Mouse (Mus musculus): ENCODE measurements around the gene Btbd9.
"Not testable (repeated sequence)": the region's sequence is repeated elsewhere in the genome, so short reads cannot be mapped to it uniquely, and the experiment has no call there.

Btbd9 gene

GRCm38 (mm10) chr17:30575941-30576773 is at the start of gene Btbd9:
Btbd9 (minus strand) TSS chr17:30576488.
- DNase-seq (ENCODE audit: low read depth in 1 of 2, low spot score in 2 of 2), result peak; percentile 85 to 98

DNA sequence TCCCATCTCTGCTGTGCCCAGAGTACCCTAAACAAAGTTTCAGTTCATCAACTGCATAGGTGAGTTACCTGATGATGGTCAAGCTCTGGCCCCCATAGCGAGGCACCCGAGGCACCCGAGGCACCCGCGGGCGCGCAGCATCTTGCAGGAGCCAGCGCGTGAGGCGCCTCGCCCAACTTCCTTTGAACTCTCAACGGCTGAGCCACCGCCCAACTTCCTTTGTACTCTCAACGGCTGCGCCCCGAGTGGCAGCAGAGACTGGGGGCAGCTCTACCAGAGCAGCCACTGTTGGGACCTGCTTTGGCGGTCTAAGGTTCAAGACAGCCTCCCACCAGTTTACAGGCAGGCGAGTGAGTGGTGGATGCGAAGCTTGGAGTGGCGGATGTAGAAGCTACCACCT is 47.8 kb upstream of the Btbd9 start, which contains the start of gene Dnah8:
TSS of gene Dnah8 (plus strand) at position 223 of the 400 bp plus-strand sequence.
- DNase-seq (ENCODE audit: low read depth in 1 of 2, low spot score in 2 of 2), result not testable (repeated sequence)

DNA sequence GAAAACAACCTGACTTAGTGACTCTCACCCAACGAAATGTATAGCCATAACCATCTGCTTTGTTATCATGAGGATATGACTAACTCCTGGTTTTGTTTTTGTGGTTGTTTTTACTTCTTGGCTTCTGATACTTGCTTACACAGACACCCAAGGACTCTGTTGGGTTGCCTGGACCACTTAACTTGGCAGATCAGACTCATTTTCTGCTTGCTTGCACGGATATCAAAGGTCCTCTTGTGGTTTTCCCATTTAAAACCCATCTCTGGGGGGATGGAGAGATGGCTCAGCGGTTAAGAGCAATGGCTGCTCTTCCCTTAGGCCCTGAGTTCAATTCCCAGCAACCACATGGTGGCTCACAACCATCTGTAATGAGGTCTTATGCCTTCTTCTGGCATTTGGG is 46.9 kb upstream of the Btbd9 start:
- no peak for DNase-seq (ENCODE audit: low read depth in 1 of 2, low spot score in 2 of 2)

DNA sequence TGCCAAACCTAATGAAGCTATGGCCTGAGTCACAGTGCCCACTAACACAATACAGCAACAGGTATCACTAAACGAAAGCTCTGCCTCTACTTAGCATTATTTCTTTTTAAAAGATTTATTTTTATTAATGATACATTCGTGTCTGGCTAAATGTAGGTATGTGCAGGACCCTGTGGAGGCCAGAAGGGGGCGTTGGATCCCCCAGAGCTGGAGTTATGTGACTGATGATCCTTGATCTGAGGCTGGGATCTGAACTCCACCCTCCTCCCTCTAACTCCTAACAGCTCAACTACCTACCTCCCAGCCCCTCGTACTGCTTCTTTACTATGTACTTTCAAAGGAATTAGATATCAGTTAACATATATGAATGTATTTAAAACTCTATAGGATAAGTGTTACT is 45.2 kb upstream of the Btbd9 start:
- no peak for DNase-seq (ENCODE audit: low read depth in 1 of 2, low spot score in 2 of 2)

DNA sequence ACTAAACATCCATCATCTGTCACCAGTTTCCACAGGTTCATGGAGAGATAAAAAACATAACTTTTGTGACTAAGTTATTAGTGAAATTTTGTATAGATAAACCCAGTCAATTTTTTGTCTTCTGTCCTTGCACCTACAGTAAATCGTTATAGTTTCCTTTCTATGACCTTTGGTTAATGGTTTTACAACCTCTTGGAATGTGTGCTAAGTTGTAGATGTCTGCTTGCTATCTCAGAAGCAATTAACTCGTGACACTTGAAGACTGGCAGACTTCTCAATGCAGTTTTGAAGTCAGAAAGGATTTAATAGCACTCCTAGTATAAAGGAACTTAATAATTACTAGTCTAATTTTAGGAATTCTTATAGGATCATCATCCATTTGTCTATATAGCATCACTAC is 44.3 kb upstream of the Btbd9 start:
- DNase-seq (ENCODE audit: low read depth in 1 of 2, low spot score in 2 of 2), result no peak

DNA sequence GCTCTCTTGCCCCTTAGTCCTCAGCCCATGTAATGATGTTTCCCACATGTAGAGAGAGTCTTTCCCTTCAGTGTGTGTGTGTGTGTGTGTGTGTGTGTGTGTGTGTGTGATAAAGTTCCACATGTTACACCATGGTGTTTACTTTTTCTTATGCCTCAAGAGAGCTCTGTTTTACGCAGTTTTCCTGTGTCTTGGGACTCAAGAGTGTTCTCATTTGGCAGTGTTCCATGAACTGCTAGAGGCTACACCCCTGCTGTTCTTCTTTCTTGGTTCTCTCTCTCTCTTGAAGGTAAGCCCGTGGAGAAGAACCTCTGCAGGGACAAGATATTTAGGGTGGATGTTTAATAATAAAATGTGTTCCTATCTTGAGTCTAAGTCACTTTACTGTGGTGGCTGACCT is 42.9 kb upstream of the Btbd9 start:
- DNase-seq (ENCODE audit: low read depth in 1 of 2, low spot score in 2 of 2), result no peak

DNA sequence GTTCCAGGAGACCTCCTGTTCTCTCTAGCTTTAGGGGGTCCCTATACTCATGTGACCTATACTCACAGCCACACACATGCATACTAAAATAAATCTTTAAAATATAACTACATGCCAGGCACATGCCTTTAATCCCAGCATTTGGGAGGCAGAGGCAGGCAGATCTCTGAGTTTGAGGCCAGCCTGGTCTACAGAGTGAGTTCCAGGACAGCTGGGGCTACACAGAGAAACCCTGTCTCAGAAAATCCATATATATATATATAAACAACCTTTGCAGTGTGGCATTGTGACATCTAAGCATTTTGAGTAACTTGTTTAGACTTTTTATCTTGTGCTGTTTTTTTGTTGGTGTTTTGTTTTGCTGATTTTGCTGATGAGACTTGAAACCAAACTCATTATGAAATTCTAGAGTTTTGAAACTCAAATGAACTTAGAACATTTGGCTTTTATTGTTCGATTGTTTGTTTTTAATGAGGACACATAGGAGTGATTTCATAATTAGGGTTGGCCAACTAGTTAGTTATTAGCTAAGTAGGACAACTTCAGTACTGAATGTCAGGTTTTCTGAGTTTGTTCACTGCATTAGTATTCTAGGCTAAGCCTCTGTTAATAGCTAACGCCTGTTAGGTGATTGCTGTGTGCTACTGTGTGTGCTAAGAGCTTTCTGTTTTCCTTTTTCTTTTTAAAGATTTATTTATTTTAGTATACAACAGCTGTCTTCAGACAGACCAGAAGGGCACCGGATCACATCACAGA is 42.0 kb upstream of the Btbd9 start:
- DNase-seq (ENCODE audit: low read depth in 1 of 2, low spot score in 2 of 2), result no peak

GRCm38 (mm10) chr17:30616203-30616602 is 39.9 kb upstream of the Btbd9 start:
- no peak for DNase-seq (ENCODE audit: low read depth in 1 of 2, low spot score in 2 of 2)

DNA sequence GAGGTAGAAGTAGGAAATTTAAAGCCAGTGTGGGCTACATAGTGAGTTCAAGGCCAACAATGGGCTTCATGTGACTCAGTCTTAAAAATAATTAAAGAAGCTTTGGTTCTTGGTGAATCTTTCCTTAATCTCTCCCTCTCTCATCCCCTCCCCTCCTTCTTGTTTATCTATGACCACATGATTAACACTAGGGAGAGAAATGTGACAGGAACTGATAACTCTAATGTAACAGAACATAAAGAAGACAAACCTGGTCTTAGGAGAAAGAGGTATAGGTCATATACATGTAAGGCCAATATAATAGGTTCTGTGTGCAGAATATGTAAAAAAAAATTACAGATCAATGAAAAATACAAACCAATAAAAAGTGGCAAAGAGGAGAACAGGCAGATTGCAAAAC is 37.1 kb upstream of the Btbd9 start:
- no peak for DNase-seq (ENCODE audit: low read depth in 1 of 2, low spot score in 2 of 2)

DNA sequence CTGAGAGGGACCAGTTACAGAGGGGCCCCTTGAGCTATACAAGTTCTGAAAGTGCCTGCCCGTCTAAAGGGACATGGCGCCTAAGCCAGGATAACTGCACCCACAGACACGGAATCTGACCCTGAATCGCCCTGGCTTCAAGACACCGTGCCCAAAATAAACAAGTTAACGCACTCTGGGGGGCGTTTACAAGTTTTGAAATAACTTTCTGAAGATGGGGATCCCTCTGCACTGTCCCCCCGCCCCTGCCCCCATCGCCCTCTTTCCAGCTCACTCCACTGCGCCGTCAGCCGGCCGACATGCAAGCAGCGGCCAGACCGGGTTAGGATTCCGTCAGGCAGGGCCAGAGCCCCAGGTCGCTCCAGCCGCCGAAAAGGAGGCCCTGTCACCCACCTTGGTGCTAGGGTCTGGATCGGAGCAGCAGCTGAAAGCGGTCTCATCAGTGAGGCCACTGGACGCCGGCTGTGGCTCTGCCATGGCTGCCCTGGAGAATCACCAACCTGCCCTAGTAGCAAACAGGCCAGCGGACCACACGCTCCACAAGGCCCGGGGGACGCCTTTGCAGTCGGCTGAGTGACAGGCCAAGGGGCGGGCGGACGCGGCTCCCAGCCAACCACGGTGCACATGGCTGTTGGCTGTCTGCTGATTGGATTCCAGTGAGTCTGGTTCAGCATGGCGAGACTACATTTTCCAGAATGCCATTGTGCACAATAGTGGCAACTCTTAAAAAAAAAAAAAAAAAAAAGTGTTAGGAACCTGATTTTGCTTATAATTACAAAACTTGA is 36.0 kb upstream of the Btbd9 start:
- peak; percentile 94 to 96 for DNase-seq (ENCODE audit: low read depth in 1 of 2, low spot score in 2 of 2)

- no peak for DNase-seq (ENCODE audit: low read depth in 1 of 2, low spot score in 2 of 2)
Observed at GRCm38 (mm10) chr17:30611221-30612074, 35.2 kb upstream of the Btbd9 start.

DNA sequence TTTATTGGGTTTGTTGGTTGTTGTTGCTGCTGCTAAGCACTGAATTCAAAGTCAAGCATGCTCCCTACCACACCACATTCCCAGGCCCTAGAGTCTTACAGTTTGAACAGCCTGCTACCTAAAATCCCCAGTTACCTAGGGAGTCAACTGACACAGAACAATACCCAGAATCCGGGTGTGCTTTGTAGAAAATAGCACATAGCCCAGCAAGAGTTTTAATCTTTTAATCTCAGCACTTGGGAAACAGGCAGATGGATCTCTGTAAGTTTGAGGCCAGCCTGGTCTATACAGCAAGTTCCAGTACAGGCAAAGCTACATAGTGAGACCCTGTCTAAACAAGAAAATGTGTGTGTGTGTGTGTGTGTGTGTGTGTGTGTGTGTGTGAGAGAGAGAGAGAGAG is 34.5 kb upstream of the Btbd9 start:
- DNase-seq (ENCODE audit: low read depth in 1 of 2, low spot score in 2 of 2), result no peak

- DNase-seq (ENCODE audit: low read depth in 1 of 2, low spot score in 2 of 2), result no peak
Observed at GRCm38 (mm10) chr17:30609980-30610307, 33.7 kb upstream of the Btbd9 start.

DNA sequence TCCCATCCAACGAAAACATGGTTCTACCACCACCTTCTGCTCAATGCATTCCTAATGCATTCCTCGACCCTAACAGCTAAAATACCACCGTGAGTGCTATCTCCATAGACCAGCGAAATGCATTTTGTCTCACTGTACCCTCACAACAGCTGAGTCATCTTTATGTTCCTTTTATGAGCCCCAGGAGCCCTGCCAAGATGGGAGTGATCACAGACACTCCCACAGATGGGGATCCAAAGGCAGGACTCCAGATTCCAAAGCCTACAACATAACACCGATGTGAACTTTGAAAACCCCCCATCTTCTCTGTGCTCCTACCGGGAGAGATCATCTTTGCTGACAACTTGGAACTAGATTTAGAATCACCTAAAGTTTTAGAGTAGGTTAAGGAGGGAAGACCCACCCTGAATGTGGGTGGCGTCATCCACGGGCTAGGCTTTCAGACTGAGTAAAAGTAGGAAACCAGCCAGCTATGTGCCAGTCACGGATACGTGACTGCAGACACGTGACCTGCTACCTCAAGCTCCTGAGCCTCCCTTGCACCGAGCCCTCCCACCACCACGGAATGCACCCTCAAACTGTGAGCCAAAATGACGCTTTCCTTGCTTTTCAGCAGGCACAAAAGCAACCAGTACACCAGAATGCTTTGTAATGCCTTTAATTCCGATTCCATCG is 33.2 kb upstream of the Btbd9 start:
- no peak for DNase-seq (ENCODE audit: low read depth in 1 of 2, low spot score in 2 of 2)

- no peak for DNase-seq (ENCODE audit: low read depth in 1 of 2, low spot score in 2 of 2)
Observed at GRCm38 (mm10) chr17:30607909-30608495, 31.7 kb upstream of the Btbd9 start.

DNA sequence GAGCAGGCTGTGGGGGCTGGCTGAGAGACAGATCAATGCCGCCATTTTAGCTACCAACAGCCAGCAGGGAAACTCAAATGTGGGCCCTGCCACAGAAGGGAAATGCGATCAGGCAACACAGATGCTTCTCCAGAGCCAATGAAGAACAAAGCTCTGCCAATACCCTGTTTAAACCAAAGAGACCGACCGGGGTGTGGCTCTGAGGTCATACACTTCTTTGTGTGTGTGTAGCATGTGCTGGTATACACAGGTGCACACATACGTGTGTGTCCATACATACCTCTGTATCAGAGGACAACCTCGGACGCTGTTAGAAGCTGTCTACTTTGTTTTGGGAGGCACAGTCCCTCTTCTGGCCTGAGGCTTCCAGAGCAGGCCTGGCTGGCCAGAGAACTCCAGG is 31.0 kb upstream of the Btbd9 start:
- DNase-seq (ENCODE audit: low read depth in 1 of 2, low spot score in 2 of 2), result no peak

GRCm38 (mm10) chr17:30606634-30607081 is 30.4 kb upstream of the Btbd9 start:
- no peak for DNase-seq (ENCODE audit: low read depth in 1 of 2, low spot score in 2 of 2)

DNA sequence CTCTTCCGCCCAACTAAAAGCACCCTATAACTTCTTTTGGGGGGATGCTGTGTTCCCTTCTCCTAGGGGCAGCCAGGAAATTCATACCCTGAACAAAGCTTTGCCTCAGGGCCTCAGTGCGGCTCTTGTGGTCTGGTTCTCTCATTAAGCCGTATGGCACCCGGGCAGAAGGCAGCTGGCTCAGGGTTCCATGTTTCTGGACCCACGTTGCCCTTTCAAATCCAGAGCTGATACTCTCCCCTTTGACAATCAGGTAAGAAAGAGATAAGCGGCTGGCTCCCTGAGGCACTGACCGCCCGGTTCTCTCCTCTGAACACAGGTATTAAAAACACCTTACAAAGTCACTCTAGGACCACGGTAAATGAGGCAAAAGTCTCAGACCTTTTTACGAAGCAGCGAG is 29.9 kb upstream of the Btbd9 start:
- DNase-seq (ENCODE audit: low read depth in 1 of 2, low spot score in 2 of 2), result no peak

GRCm38 (mm10) chr17:30605001-30605400 is 28.7 kb upstream of the Btbd9 start:
- no peak for DNase-seq (ENCODE audit: low read depth in 1 of 2, low spot score in 2 of 2)

DNA sequence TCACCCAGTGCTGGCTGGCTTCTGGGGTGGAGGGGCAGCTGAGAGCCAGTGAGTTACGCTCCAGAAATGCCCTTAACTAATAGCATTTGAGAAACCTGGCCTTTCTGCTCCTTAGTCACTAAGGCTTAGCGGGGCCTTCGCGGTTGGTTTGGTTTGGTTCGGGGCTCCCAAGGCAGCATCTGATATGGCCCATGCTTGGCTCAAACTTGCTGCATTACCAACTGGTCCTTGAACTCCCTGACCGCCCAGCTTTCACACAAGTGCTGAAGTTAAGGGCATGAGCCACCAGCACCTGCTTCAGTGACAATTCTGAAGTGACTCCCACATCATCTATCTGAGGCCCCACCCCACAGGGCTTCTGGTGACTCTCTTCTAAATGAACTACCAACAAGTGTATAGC is 28.0 kb upstream of the Btbd9 start:
- no peak for DNase-seq (ENCODE audit: low read depth in 1 of 2, low spot score in 2 of 2)

All from monocyte, adult 2 months (primary cell).